Comparison of ENCODE assay signal across 25 mouse cellular contexts in the genomic region with DNA sequence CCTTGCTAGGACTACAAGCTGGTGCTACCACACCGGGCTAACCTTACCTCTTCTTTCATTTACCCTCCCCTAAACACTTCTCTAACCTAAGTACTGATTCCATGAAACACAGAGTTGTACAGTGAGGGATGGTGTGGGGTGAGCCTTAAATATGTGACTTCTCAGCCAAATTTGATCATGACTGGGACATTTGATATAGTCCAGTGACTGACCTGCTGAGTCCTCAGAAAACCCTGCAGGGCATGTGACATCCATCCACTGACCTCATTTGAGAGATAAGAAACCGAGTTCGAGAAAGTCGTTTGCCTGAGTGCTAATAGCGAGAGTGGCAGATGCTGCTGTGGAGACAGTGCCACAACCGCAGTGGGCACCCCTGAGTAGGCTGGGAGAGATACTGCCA. TPM values are rescaled to one million over a fixed set of nuclear protein-coding genes. Genes with fewer than 3 reads are reported as not detected.
DNase-seq lines count a peak whose midpoint lies in the region; ATAC-seq and TF ChIP-seq lines count a peak whose summit lies in the region.
"Had no signal": no experiment of that assay in that cellular context is flagged by ENCODE, and none has a peak within 500 bp of the region (broad histone marks: within the 10 kb centered on the region; RNA-seq: fewer than 3 reads in every experiment).

No protein-coding gene starts in this region.

- no peaks in the 10 kb centered on the region for H3K79me2 ChIP-seq in heart, adult 2 months (replicated peaks; ENCODE audit: control insufficient read depth, insufficient read depth, low read length)

- H3K4me3 ChIP-seq in heart, adult 2 months = no peak overlapping the region
- no peak overlapping the region for H3K4me3 ChIP-seq in heart, embryonic 10.5 days
- H3K4me3 ChIP-seq in heart, embryonic 16.5 days (ENCODE audit: low read length) = no peak overlapping the region
- H3K4me3 ChIP-seq: embryonic facial prominence, embryonic 12.5 days; forebrain, embryonic 12.5 days; hindbrain, embryonic 13.5 days had no signal

- H3K9me3 ChIP-seq in heart, embryonic 10.5 days = no peaks in the 10 kb centered on the region
- no peaks in the 10 kb centered on the region for H3K9me3 ChIP-seq in heart, embryonic 16.5 days (replicated peaks; ENCODE audit: control insufficient read depth, low read length)
- H3K9me3 ChIP-seq: embryonic facial prominence, embryonic 12.5 days; forebrain, embryonic 12.5 days; hindbrain, embryonic 13.5 days had no signal

- peak overlapping the region; percentile 44 for H3K27ac ChIP-seq in heart, adult 2 months
- H3K27ac ChIP-seq in heart, embryonic 10.5 days = no peak overlapping the region
- peak overlapping the region; percentile 46; the same call in 1 of the 2 replicates for H3K27ac ChIP-seq in heart, embryonic 16.5 days (ENCODE audit: low read length)
- H3K27ac ChIP-seq: embryonic facial prominence, embryonic 12.5 days; forebrain, embryonic 12.5 days; hindbrain, embryonic 13.5 days; hindbrain, postnatal 0 days had no signal

- no peak for TF ChIP-seq POLR2A in heart, adult 2 months (IDR thresholded peaks at IDR 0.05; ENCODE audit: insufficient read depth, low read depth, low read length)

- H3K4me1 ChIP-seq in heart, adult 2 months (ENCODE audit: control insufficient read depth, insufficient read depth, low read length) = peaks cover 4% of the 10 kb centered on the region; the same call in 1 of the 2 replicates
- H3K4me1 ChIP-seq in heart, embryonic 10.5 days = peaks cover 3% of the 10 kb centered on the region; the same call in 1 of the 2 replicates
- H3K4me1 ChIP-seq in heart, embryonic 16.5 days (ENCODE audit: control insufficient read depth, insufficient read depth, low read length) = peaks cover 10% of the 10 kb centered on the region
- H3K4me1 ChIP-seq: embryonic facial prominence, embryonic 12.5 days; forebrain, embryonic 12.5 days; hindbrain, embryonic 13.5 days had no signal

- peaks cover 5% of the 10 kb centered on the region; the same call in 1 of the 2 replicates for H3K36me3 ChIP-seq in heart, adult 2 months (ENCODE audit: control insufficient read depth, insufficient read depth, low read length)
- H3K36me3 ChIP-seq in heart, embryonic 10.5 days = no peaks in the 10 kb centered on the region
- no peaks in the 10 kb centered on the region for H3K36me3 ChIP-seq in heart, embryonic 16.5 days (ENCODE audit: control insufficient read depth, insufficient read depth)
- H3K36me3 ChIP-seq: embryonic facial prominence, embryonic 12.5 days; forebrain, embryonic 12.5 days; hindbrain, embryonic 13.5 days had no signal

- no peak overlapping the region for H3K9ac ChIP-seq in heart, adult 2 months (ENCODE audit: low read depth, low read length)
- no peak overlapping the region for H3K9ac ChIP-seq in heart, embryonic 16.5 days (ENCODE audit: low read length)
- H3K9ac ChIP-seq: embryonic facial prominence, embryonic 12.5 days; forebrain, embryonic 12.5 days; hindbrain, embryonic 13.5 days had no signal

- H3K4me2 ChIP-seq in heart, embryonic 16.5 days (ENCODE audit: low read depth, low read length) = no peak overlapping the region
- H3K4me2 ChIP-seq: embryonic facial prominence, embryonic 12.5 days; forebrain, embryonic 12.5 days; hindbrain, embryonic 13.5 days had no signal

- intact Hi-C loops in heart, adult 2 months (cut with DNase I) = no loop called here
- intact Hi-C loops in heart, postnatal 25 days (cut with DNase I) = no loop called here
- intact Hi-C loops in heart, postnatal 10 days (cut with DNase I) = loop anchor here (2.0 kb wide), 1 partner anchor 52 kb away; no protein-coding TSS in a partner anchor

- 49% methylated on average over 6 of the region's 6 CpGs for WGBS in heart, adult 2 months
- WGBS in heart, embryonic 10.5 days = 64% methylated on average over 6 of the region's 6 CpGs
- WGBS in heart, embryonic 16.5 days = 56% methylated on average over 6 of the region's 6 CpGs

- TF ChIP-seq CTCF in heart, adult 2 months (IDR thresholded peaks at IDR 0.05) = no peak

- peak in 1 of 2 experiments; percentile 8 for DNase-seq in heart, adult 2 months
- no peak for DNase-seq in heart, embryonic 10.5 days (ENCODE audit: low spot score)
- no peak for DNase-seq in heart, postnatal 25 days (ENCODE audit: low spot score)
- DNase-seq in heart, postnatal 10 days = peak; percentile 46 to 50
- no peak for DNase-seq in right cerebral cortex, adult 2 months (ENCODE audit: low spot score in 2 of 2)
- DNase-seq: adrenal gland, postnatal 10 days; cerebellum, adult 11 months; cerebellum, adult 8-10 months; gastrocnemius, postnatal 10 days; kidney, adult 11 months; kidney, adult 9 months had no signal

- no peak for TF ChIP-seq EP300 in heart, adult 2 months (IDR thresholded peaks at IDR 0.05; ENCODE audit: insufficient read depth, low read depth, low read length)

- no peak for ATAC-seq in heart, embryonic 16.5 days (replicated peaks; ENCODE audit: extremely low read depth, insufficient read depth, low FRiP score)
- ATAC-seq: hindbrain, postnatal 0 days had no signal

- H3K27me3 ChIP-seq in heart, adult 2 months (ENCODE audit: control insufficient read depth, insufficient read depth, low read length) = no peaks in the 10 kb centered on the region; the same call in 1 of the 2 replicates
- H3K27me3 ChIP-seq in heart, embryonic 10.5 days (ENCODE audit: insufficient read depth, poor library complexity, severe bottlenecking) = no peaks in the 10 kb centered on the region
- no peaks in the 10 kb centered on the region for H3K27me3 ChIP-seq in heart, embryonic 16.5 days (ENCODE audit: control insufficient read depth, insufficient read depth, low read length)
- H3K27me3 ChIP-seq: CH12.LX; embryonic facial prominence, embryonic 12.5 days; forebrain, embryonic 12.5 days; hindbrain, embryonic 13.5 days had no signal

RNA-seq across cellular contexts. Expression of gene 4930455H04Rik, which starts 53.7 kb away (rescaled TPM):
- not detected for total RNA-seq in heart, adult 2 months (2021)
- 0.16 TPM in 1 of 2 replicates, not detected in the other for polyA plus RNA-seq in heart, adult 2 months (2012; rRNA removed)
- not detected in 2 replicates for polyA plus RNA-seq in heart, embryonic 10.5 days (2016; fragmentation: Nextera tagmentation; extraction: Ambion mirVana)
- polyA plus RNA-seq in heart, embryonic 16.5 days (2015; fragmentation: Nextera tagmentation; extraction: Ambion mirVana) = 0.14 TPM in 1 of 2 replicates, not detected in the other
- total RNA-seq in heart, postnatal 25 days (2021) = not detected
- under 1 TPM; 0.31 to 0.37 TPM for total RNA-seq in heart, postnatal 10 days (2021)
- total RNA-seq: adrenal gland, postnatal 4 days; CH12.LX; common myeloid progenitor, adult 5-6 weeks; gastrocnemius, postnatal 4 days; hematopoietic stem cell, adult 5-6 weeks; hindbrain, postnatal 0 days had no signal
- polyA plus RNA-seq: brain, embryonic 14.5 days; embryonic facial prominence, embryonic 12.5 days; forebrain, embryonic 12.5 days; forebrain, embryonic 16.5 days; frontal cortex, adult 2 months; hindbrain, embryonic 13.5 days; hindbrain, postnatal 0 days; intestine, embryonic 14.5 days had no signal

RNA-seq across cellular contexts. Expression of gene Palmd, which starts 54.4 kb away (rescaled TPM):
- total RNA-seq in heart, adult 2 months (2021) = 10 to 100 TPM; 55.2 to 55.6 TPM
- 13.7 and 21.2 TPM in 2 replicates for polyA plus RNA-seq in heart, adult 2 months (2012; rRNA removed)
- 3.9 and 6.6 TPM in 2 replicates for polyA plus RNA-seq in heart, embryonic 10.5 days (2016; fragmentation: Nextera tagmentation; extraction: Ambion mirVana)
- polyA plus RNA-seq in heart, embryonic 16.5 days (2015; fragmentation: Nextera tagmentation; extraction: Ambion mirVana) = 16.3 and 19.8 TPM in 2 replicates
- total RNA-seq in heart, postnatal 25 days (2021) = 10 to 100 TPM; 54.5 to 71.2 TPM
- 10 to 100 TPM; 79.1 to 89.5 TPM for total RNA-seq in heart, postnatal 10 days (2021)
- total RNA-seq: CH12.LX; common myeloid progenitor, adult 5-6 weeks; hematopoietic stem cell, adult 5-6 weeks had no signal

RNA-seq across cellular contexts. Expression of gene Frrs1, which starts 55.1 kb away (rescaled TPM):
- total RNA-seq in heart, adult 2 months (2021) = 1 to 10 TPM; 2.4 to 3.2 TPM
- polyA plus RNA-seq in heart, adult 2 months (2012; rRNA removed) = 3.6 TPM in 2 replicates
- polyA plus RNA-seq in heart, embryonic 10.5 days (2016; fragmentation: Nextera tagmentation; extraction: Ambion mirVana) = 24.8 and 32.7 TPM in 2 replicates
- polyA plus RNA-seq in heart, embryonic 16.5 days (2015; fragmentation: Nextera tagmentation; extraction: Ambion mirVana) = 13.8 and 21.9 TPM in 2 replicates
- 1 to 10 TPM; 3.1 to 4.8 TPM for total RNA-seq in heart, postnatal 25 days (2021)
- total RNA-seq in heart, postnatal 10 days (2021) = 1 to 10 TPM; 6.6 to 7.7 TPM

Comparison
In these comparisons a context has a peak if more than half of its experiments do, and no peak if none do; other contexts are left out.
1. DNase-seq: peak in heart, postnatal 10 days (2 of 2); none in heart, embryonic 10.5 days (single experiment), heart, postnatal 25 days (single experiment) and right cerebral cortex, adult 2 months (0 of 2).